Mouse (Mus musculus) kidney, embryonic 16.5 days (tissue): ENCODE measurements around the gene Acox3. TPM values are rescaled to one million over a fixed set of nuclear protein-coding genes. Genes with fewer than 3 reads are reported as not detected.

ENCODE experiments used
- ATAC-seq: fragments of 200-750 bp; cut with Nextera tagmentation; 2 replicates; pipeline ENCODE4 v1.8.0; 2017; ENCODE audit warnings: moderate TSS enrichment; ENCODE audit not compliant: low FRiP score, low TSS enrichment
- H3K27ac ChIP-seq: fragments of 300-500 bp; sonication (generic); 2 replicates; pipeline ENCODE4 v1.5.1; 2014; ENCODE audit warnings: low read length
- H3K27me3 ChIP-seq: fragments of 300-500 bp; sonication (generic); 2 replicates; pipeline ENCODE4 v1.6.1; 2014; ENCODE audit warnings: low read length, control low read depth, mixed read lengths; ENCODE audit not compliant: insufficient read depth
- H3K36me3 ChIP-seq: fragments of 300-500 bp; sonication (generic); 2 replicates; pipeline ENCODE4 v1.6.1; 2014; ENCODE audit warnings: low read length, control low read depth, mixed read lengths; ENCODE audit not compliant: insufficient read depth
- H3K4me1 ChIP-seq: fragments of 300-500 bp; sonication (generic); 2 replicates; pipeline ENCODE4 v1.6.1; 2014; ENCODE audit warnings: low read length, control low read depth, mixed read lengths; ENCODE audit not compliant: insufficient read depth
- H3K4me2 ChIP-seq: fragments of 300-500 bp; sonication (generic); replicated peaks from 2 replicates; pipeline ENCODE4 v1.6.1; 2014; ENCODE audit warnings: low read depth, low read length
- H3K4me3 ChIP-seq: fragments of 300-500 bp; sonication (generic); 2 replicates; pipeline ENCODE4 v1.5.1; 2014; ENCODE audit warnings: mild to moderate bottlenecking, low read length
- H3K9ac ChIP-seq: fragments of 300-500 bp; sonication (generic); replicated peaks from 2 replicates; pipeline ENCODE4 v1.6.1; 2014; ENCODE audit warnings: low read length
- H3K9me3 ChIP-seq: fragments of 300-500 bp; sonication (generic); 2 replicates; pipeline ENCODE4 v1.6.1; 2016; ENCODE audit warnings: low read length, control low read depth
- WGBS: fragments of 180-500 bp; shearing (Covaris S2); extraction: QIAGEN DNeasy Blood & Tissue Kit; methylation state at CpG from one replicate; pipeline ENCODE4 v1.1.7; 2014; 5-methylcytosine and 5-hydroxymethylcytosine counted together
- polyA plus RNA-seq: library from polyadenylated mRNA; unstranded; fragments of >200 nt; fragmentation: Nextera tagmentation; extraction: Ambion mirVana; gene quantifications from 2 replicates; pipeline ENCODE4 v1.2.1, GENCODE M21; 2015

Acox3 gene
- polyA plus RNA-seq, 1 experiment from 2014 or later: 14.4 TPM

- WGBS: 87% methylated on average over 5 of the region's 7 CpGs
- ATAC-seq: no peak
Observed at GRCm38 (mm10) chr5:35607784-35608183, 24.9 kb downstream of the Acox3 start.

GRCm38 (mm10) chr5:35608559-35608958 is 25.7 kb downstream of the Acox3 start:
- Histone ChIP-seq H3K9ac (no peak overlapping the region), H3K27ac (no peak overlapping the region)
- 82% methylated on average over 5 of the region's 5 CpGs for WGBS

More at GRCm38 (mm10) chr5:35607784-35608183, 24.9 kb downstream of the Acox3 start:
- no peaks in the 10 kb centered on the region for H3K9me3 ChIP-seq
- no peaks in the 10 kb centered on the region for H3K27me3 ChIP-seq
- peaks cover 20% of the 10 kb centered on the region for H3K4me1 ChIP-seq
- no peak overlapping the region for H3K4me2 ChIP-seq
- no peak overlapping the region for H3K4me3 ChIP-seq
- H3K27ac ChIP-seq: no peak overlapping the region
- no peak overlapping the region for H3K9ac ChIP-seq
- no peaks in the 10 kb centered on the region; the same call in 1 of the 2 replicates for H3K36me3 ChIP-seq

DNA sequence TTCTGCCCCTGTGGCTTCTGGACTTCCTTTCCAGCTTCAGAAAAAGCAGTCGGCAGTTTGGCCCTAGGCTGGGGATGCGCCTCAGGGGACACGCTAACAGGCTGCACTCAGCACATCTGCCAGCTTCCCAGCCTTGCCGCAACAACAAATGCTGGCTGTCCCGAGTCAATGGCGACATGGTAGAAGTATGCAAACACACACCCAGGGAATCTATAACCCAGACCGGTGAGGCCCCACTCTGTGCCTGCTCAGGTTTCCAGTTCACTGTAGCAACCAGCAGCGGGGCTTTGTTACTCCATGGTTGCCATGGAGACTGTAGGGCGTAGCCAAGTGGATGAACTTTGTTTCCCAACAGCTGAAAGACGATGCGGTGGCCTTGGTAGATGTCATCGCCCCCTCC is 26.5 kb downstream of the Acox3 start:
- peaks cover 20% of the 10 kb centered on the region for H3K4me1 ChIP-seq
- peak overlapping the region; percentile 31 for H3K27ac ChIP-seq
- no peaks in the 10 kb centered on the region for H3K9me3 ChIP-seq
- peak; percentile 76 for ATAC-seq
- H3K4me3 ChIP-seq: no peak overlapping the region
- H3K36me3 ChIP-seq: no peaks in the 10 kb centered on the region
- no peaks in the 10 kb centered on the region for H3K27me3 ChIP-seq
- H3K9ac ChIP-seq: no peak overlapping the region
- no peak overlapping the region for H3K4me2 ChIP-seq
- 19% methylated on average over 12 of the region's 12 CpGs for WGBS

More at GRCm38 (mm10) chr5:35608559-35608958, 25.7 kb downstream of the Acox3 start:
- Histone ChIP-seq H3K4me3 (no peak overlapping the region), H3K4me2 (no peak overlapping the region), H3K27me3 (no peaks in the 10 kb centered on the region), H3K4me1 (peaks cover 20% of the 10 kb centered on the region), H3K36me3 (no peaks in the 10 kb centered on the region), H3K9me3 (no peaks in the 10 kb centered on the region)
- ATAC-seq: no peak

- Histone ChIP-seq H3K4me1 (peaks cover 20% of the 10 kb centered on the region), H3K9ac (no peak overlapping the region), H3K27ac (no peak overlapping the region), H3K36me3 (no peaks in the 10 kb centered on the region), H3K4me2 (no peak overlapping the region), H3K27me3 (no peaks in the 10 kb centered on the region), H3K4me3 (no peak overlapping the region), H3K9me3 (no peaks in the 10 kb centered on the region)
- no peak for ATAC-seq
- 59% methylated on average over 2 of the region's 2 CpGs for WGBS
Observed at GRCm38 (mm10) chr5:35609971-35610370, 27.1 kb downstream of the Acox3 start.

- H3K27me3 ChIP-seq: no peaks in the 10 kb centered on the region
- no peak overlapping the region for H3K27ac ChIP-seq
- ATAC-seq: no peak
- peaks cover 20% of the 10 kb centered on the region for H3K4me1 ChIP-seq
- H3K9me3 ChIP-seq: no peaks in the 10 kb centered on the region
- no peak overlapping the region for H3K4me3 ChIP-seq
- H3K9ac ChIP-seq: no peak overlapping the region
- no peak overlapping the region for H3K4me2 ChIP-seq
- no peaks in the 10 kb centered on the region for H3K36me3 ChIP-seq
- 95% methylated on average over 7 of the region's 7 CpGs for WGBS
Observed at GRCm38 (mm10) chr5:35610381-35610780, 27.5 kb downstream of the Acox3 start.

GRCm38 (mm10) chr5:35611170-35611569 is 28.3 kb downstream of the Acox3 start:
- Histone ChIP-seq H3K4me1 (peaks cover 20% of the 10 kb centered on the region), H3K9ac (no peak overlapping the region), H3K27me3 (no peaks in the 10 kb centered on the region), H3K4me2 (no peak overlapping the region), H3K27ac (no peak overlapping the region), H3K36me3 (no peaks in the 10 kb centered on the region), H3K4me3 (no peak overlapping the region), H3K9me3 (no peaks in the 10 kb centered on the region)
- WGBS: 75% methylated on average over 9 of the region's 9 CpGs
- ATAC-seq: 0 out of 2 replicates have a peak, but pooled peaks have one; percentile 17

DNA sequence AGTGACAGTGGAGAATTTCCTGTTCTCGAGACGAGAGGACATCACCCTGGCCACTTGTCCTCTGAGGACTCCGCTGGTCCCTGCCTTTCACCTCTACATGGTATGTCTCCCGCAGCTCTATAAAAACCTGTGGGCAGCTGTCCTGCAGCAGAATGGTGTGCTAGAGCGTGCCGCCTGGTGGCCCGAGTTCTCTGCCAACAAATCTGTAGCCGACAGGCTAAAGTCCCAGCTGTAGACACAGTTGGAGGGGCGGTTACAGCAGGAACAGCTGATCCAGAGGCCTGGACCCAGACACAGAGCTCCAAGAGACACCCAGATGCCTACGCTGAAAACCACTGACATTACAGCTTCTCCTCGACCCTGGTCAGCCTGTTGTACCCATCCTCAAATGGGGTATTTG is 29.1 kb downstream of the Acox3 start:
- no peak overlapping the region for H3K4me2 ChIP-seq
- H3K27me3 ChIP-seq: no peaks in the 10 kb centered on the region
- no peaks in the 10 kb centered on the region for H3K9me3 ChIP-seq
- WGBS: 80% methylated on average over 11 of the region's 11 CpGs
- H3K9ac ChIP-seq: no peak overlapping the region
- H3K36me3 ChIP-seq: no peaks in the 10 kb centered on the region
- H3K4me1 ChIP-seq: peaks cover 25% of the 10 kb centered on the region
- no peak overlapping the region for H3K27ac ChIP-seq
- no peak for ATAC-seq
- H3K4me3 ChIP-seq: no peak overlapping the region

DNA sequence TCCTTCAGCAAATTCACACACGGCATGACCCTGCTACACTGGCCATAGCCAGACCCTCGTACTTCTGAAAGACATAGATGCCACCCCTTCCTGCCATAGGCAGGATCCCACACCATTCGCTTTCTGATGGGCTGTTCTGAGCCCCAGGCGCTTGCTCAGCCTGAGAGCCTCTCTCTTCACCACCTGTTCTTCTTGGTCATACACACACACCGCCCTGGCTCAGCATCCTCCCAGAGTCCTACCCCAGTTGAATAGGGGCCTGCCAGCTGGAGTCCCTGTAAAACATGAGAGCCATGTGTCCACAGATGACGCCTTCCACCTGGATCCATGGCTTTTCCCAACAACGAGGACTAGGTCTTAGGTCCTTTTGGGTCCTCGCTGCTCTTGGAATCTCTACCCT is 29.9 kb downstream of the Acox3 start:
- Histone ChIP-seq H3K4me2 (no peak overlapping the region), H3K27me3 (no peaks in the 10 kb centered on the region), H3K27ac (no peak overlapping the region), H3K9ac (no peak overlapping the region), H3K4me3 (no peak overlapping the region), H3K9me3 (no peaks in the 10 kb centered on the region), H3K36me3 (no peaks in the 10 kb centered on the region), H3K4me1 (peaks cover 34% of the 10 kb centered on the region)
- ATAC-seq: no peak
- 78% methylated on average over 8 of the region's 8 CpGs for WGBS

- H3K9me3 ChIP-seq: no peaks in the 10 kb centered on the region
- WGBS: 13% methylated on average over 5 of the region's 5 CpGs
- no peaks in the 10 kb centered on the region for H3K36me3 ChIP-seq
- H3K27ac ChIP-seq: peak overlapping the region; percentile 87
- no peaks in the 10 kb centered on the region for H3K27me3 ChIP-seq
- H3K4me1 ChIP-seq: peaks cover 16% of the 10 kb centered on the region
- H3K4me3 ChIP-seq: no peak overlapping the region
- H3K4me2 ChIP-seq: no peak overlapping the region
- ATAC-seq: peak; percentile 64
- H3K9ac ChIP-seq: no peak overlapping the region
Observed at GRCm38 (mm10) chr5:35616943-35617342, 34.1 kb downstream of the Acox3 start.

GRCm38 (mm10) chr5:35621114-35621513 is 38.3 kb downstream of the Acox3 start:
- WGBS: 36% methylated on average over 4 of the region's 4 CpGs
- no peak for ATAC-seq
- no peaks in the 10 kb centered on the region for H3K36me3 ChIP-seq

More at GRCm38 (mm10) chr5:35621114-35621513, 38.3 kb downstream of the Acox3 start:
- Histone ChIP-seq H3K4me1 (peaks cover 16% of the 10 kb centered on the region), H3K27ac (no peak overlapping the region), H3K27me3 (no peaks in the 10 kb centered on the region), H3K9ac (no peak overlapping the region), H3K4me2 (no peak overlapping the region), H3K4me3 (no peak overlapping the region), H3K9me3 (no peaks in the 10 kb centered on the region)
